Mouse (Mus musculus) hindbrain, embryonic 10.5 days (tissue): ENCODE data around the gene Mif. TPM values are rescaled to one million over a fixed set of nuclear protein-coding genes. Genes with fewer than 3 reads are reported as not detected.
"Not testable (repeated sequence)": the region's sequence is repeated elsewhere in the genome, so short reads cannot be mapped to it uniquely, and the experiment has no call there.

Experiments used
- DNase-seq: peaks from one replicate; pipeline ENCODE4 v3.0.0-alpha.2; 2017; ENCODE audit warnings: low spot score
- H3K27ac ChIP-seq: fragments of 300-500 bp; sonication (generic); 2 replicates; pipeline ENCODE4 v1.5.1; 2016; ENCODE audit warnings: mild to moderate bottlenecking, moderate library complexity
- H3K27me3 ChIP-seq: fragments of 300-500 bp; sonication (generic); 2 replicates; pipeline ENCODE4 v1.6.1; 2016; ENCODE audit warnings: mild to moderate bottlenecking; ENCODE audit not compliant: poor library complexity, insufficient read depth, severe bottlenecking
- H3K36me3 ChIP-seq: fragments of 300-500 bp; sonication (generic); 2 replicates; pipeline ENCODE4 v1.6.1; 2016; ENCODE audit warnings: mild to moderate bottlenecking, moderate library complexity
- H3K4me1 ChIP-seq: fragments of 300-500 bp; sonication (generic); replicated peaks from 2 replicates; pipeline ENCODE4 v1.6.1; 2016; ENCODE audit warnings: mild to moderate bottlenecking
- H3K4me3 ChIP-seq: fragments of 300-500 bp; sonication (generic); 2 replicates; pipeline ENCODE4 v1.5.1; 2016; ENCODE audit warnings: mild to moderate bottlenecking, moderate library complexity
- H3K9me3 ChIP-seq: fragments of 300-500 bp; sonication (generic); 2 replicates; pipeline ENCODE4 v1.6.1; 2016; ENCODE audit warnings: mild to moderate bottlenecking, moderate library complexity
- WGBS: fragments of 180-500 bp; shearing (Covaris S2); methylation state at CpG from one replicate; pipeline ENCODE4 v1.1.7; 2016; 5-methylcytosine and 5-hydroxymethylcytosine counted together
- polyA plus RNA-seq: library from polyadenylated mRNA; unstranded; fragments of >200 nt; fragmentation: Nextera tagmentation; extraction: Ambion mirVana; gene quantifications from 2 replicates; pipeline ENCODE4 v1.2.1, GENCODE M21; 2016

Mif gene
- polyA plus RNA-seq, 1 experiment from 2014 or later, result 2,694 TPM

- no peaks in the 10 kb centered on the region for H3K36me3 ChIP-seq
- 29% methylated on average over 3 of the region's 3 CpGs for WGBS
- H3K9me3 ChIP-seq, result no peaks in the 10 kb centered on the region
- no peak overlapping the region; the same call in 1 of the 2 replicates for H3K27ac ChIP-seq
- DNase-seq, result no peak
- H3K4me3 ChIP-seq, result no peak overlapping the region
- H3K4me1 ChIP-seq, result peaks cover 35% of the 10 kb centered on the region
- peaks cover 5% of the 10 kb centered on the region; the same call in 1 of the 2 replicates for H3K27me3 ChIP-seq
Observed at GRCm38 (mm10) chr10:75848382-75848781, 11.7 kb downstream of the Mif start.

GRCm38 (mm10) chr10:75845306-75845930, 14.6 kb downstream of the Mif start:
- WGBS, result 85% methylated on average over 6 of the region's 6 CpGs
- no peak overlapping the region for H3K27ac ChIP-seq
- no peak for DNase-seq
- no peaks in the 10 kb centered on the region for H3K9me3 ChIP-seq
- peaks cover 20% of the 10 kb centered on the region for H3K4me1 ChIP-seq
- H3K27me3 ChIP-seq, result no peaks in the 10 kb centered on the region
- H3K36me3 ChIP-seq, result no peaks in the 10 kb centered on the region
- H3K4me3 ChIP-seq, result no peak overlapping the region

- DNase-seq, result no peak
- 89% methylated on average over 1 of the region's 1 CpGs for WGBS
- H3K27me3 ChIP-seq, result no peaks in the 10 kb centered on the region
- H3K4me3 ChIP-seq, result no peak overlapping the region
- H3K4me1 ChIP-seq, result peaks cover 17% of the 10 kb centered on the region
- H3K36me3 ChIP-seq, result no peaks in the 10 kb centered on the region
- no peaks in the 10 kb centered on the region for H3K9me3 ChIP-seq
- no peak overlapping the region for H3K27ac ChIP-seq
Observed at GRCm38 (mm10) chr10:75844800-75845199, 15.2 kb downstream of the Mif start.

- not testable (repeated sequence) for H3K27ac ChIP-seq, H3K4me3 ChIP-seq, H3K4me1 ChIP-seq, H3K27me3 ChIP-seq, H3K9me3 ChIP-seq, H3K36me3 ChIP-seq, DNase-seq
- 81% methylated on average over 6 of the region's 6 CpGs for WGBS
Observed at GRCm38 (mm10) chr10:75843898-75844297, 16.1 kb downstream of the Mif start.

- Histone ChIP-seq H3K9me3 (no peaks in the 10 kb centered on the region), H3K4me3 (no peak overlapping the region), H3K27me3 (peaks cover 18% of the 10 kb centered on the region), H3K4me1 (peaks cover 43% of the 10 kb centered on the region), H3K36me3 (no peaks in the 10 kb centered on the region), H3K27ac (no peak overlapping the region)
- no peak for DNase-seq
- 87% methylated on average over 10 of the region's 10 CpGs for WGBS
Observed at GRCm38 (mm10) chr10:75839092-75839491, 20.9 kb downstream of the Mif start.

GRCm38 (mm10) chr10:75837248-75837759, 22.7 kb downstream of the Mif start, which contains the start of gene Gstt2:
Gene Gstt2, minus strand, starts transcription at chr10:75837424.
- no peaks in the 10 kb centered on the region for H3K9me3 ChIP-seq
- H3K4me3 ChIP-seq, result peak within 1 kb of the TSS; percentile 46
- H3K27ac ChIP-seq, result peak within 1 kb of the TSS; percentile 88
- under 1% methylated on average over 21 of the region's 21 CpGs for WGBS
- H3K27me3 ChIP-seq, result peaks cover 36% of the 10 kb centered on the region
- H3K36me3 ChIP-seq, result no peaks in the 10 kb centered on the region
- peak; percentile 96 for DNase-seq
- H3K4me1 ChIP-seq, result peaks cover 53% of the 10 kb centered on the region

- Histone ChIP-seq H3K4me1 (peaks cover 53% of the 10 kb centered on the region), H3K4me3 (peak overlapping the region; percentile 36), H3K9me3 (no peaks in the 10 kb centered on the region), H3K27me3 (peaks cover 36% of the 10 kb centered on the region), H3K27ac (peak overlapping the region; percentile 53; the same call in 1 of the 2 replicates), H3K36me3 (no peaks in the 10 kb centered on the region)
- WGBS, result 20% methylated on average over 10 of the region's 10 CpGs
- no peak for DNase-seq
Observed at GRCm38 (mm10) chr10:75835761-75836531, 24.1 kb downstream of the Mif start.

GRCm38 (mm10) chr10:75835307-75835706, 24.7 kb downstream of the Mif start:
- peak overlapping the region; percentile 36 for H3K4me3 ChIP-seq
- peak; percentile 56 for DNase-seq
- no peaks in the 10 kb centered on the region for H3K36me3 ChIP-seq
- peaks cover 53% of the 10 kb centered on the region for H3K4me1 ChIP-seq
- 1% methylated on average over 10 of the region's 10 CpGs for WGBS
- no peaks in the 10 kb centered on the region for H3K9me3 ChIP-seq
- peak overlapping the region; percentile 53; the same call in 1 of the 2 replicates for H3K27ac ChIP-seq
- H3K27me3 ChIP-seq, result peaks cover 36% of the 10 kb centered on the region

- 13% methylated on average over 9 of the region's 9 CpGs for WGBS
- H3K4me3 ChIP-seq, result peak overlapping the region; percentile 54
- DNase-seq, result no peak
- H3K27me3 ChIP-seq, result peaks cover 36% of the 10 kb centered on the region
- H3K9me3 ChIP-seq, result no peaks in the 10 kb centered on the region
- H3K4me1 ChIP-seq, result peaks cover 53% of the 10 kb centered on the region
- no peaks in the 10 kb centered on the region for H3K36me3 ChIP-seq
- H3K27ac ChIP-seq, result peak overlapping the region; percentile 81
Observed at GRCm38 (mm10) chr10:75834721-75835120, 25.3 kb downstream of the Mif start.

- WGBS, result 3% methylated on average over 21 of the region's 21 CpGs
- H3K4me1 ChIP-seq, result peaks cover 53% of the 10 kb centered on the region
- peaks cover 36% of the 10 kb centered on the region for H3K27me3 ChIP-seq
Observed at GRCm38 (mm10) chr10:75834250-75834649, 25.8 kb downstream of the Mif start.

GRCm38 (mm10) chr10:75833456-75834080, 26.5 kb downstream of the Mif start:
- H3K9me3 ChIP-seq, result no peaks in the 10 kb centered on the region
- H3K4me3 ChIP-seq, result peak overlapping the region; percentile 54
- H3K27me3 ChIP-seq, result peaks cover 36% of the 10 kb centered on the region
- WGBS, result 18% methylated on average over 21 of the region's 21 CpGs
- no peaks in the 10 kb centered on the region for H3K36me3 ChIP-seq
- peaks cover 53% of the 10 kb centered on the region for H3K4me1 ChIP-seq
- H3K27ac ChIP-seq, result peak overlapping the region; percentile 81
- no peak for DNase-seq

More at GRCm38 (mm10) chr10:75834250-75834649, 25.8 kb downstream of the Mif start:
- no peaks in the 10 kb centered on the region for H3K36me3 ChIP-seq
- peak overlapping the region; percentile 81 for H3K27ac ChIP-seq
- no peaks in the 10 kb centered on the region for H3K9me3 ChIP-seq
- H3K4me3 ChIP-seq, result peak overlapping the region; percentile 54
- peak; percentile 74 for DNase-seq

GRCm38 (mm10) chr10:75832272-75832895, 27.7 kb downstream of the Mif start:
- Histone ChIP-seq H3K4me3 (no peak overlapping the region), H3K36me3 (no peaks in the 10 kb centered on the region), H3K4me1 (peaks cover 41% of the 10 kb centered on the region), H3K27ac (no peak overlapping the region), H3K27me3 (peaks cover 36% of the 10 kb centered on the region), H3K9me3 (no peaks in the 10 kb centered on the region)
- WGBS, result 63% methylated on average over 13 of the region's 13 CpGs
- peak; percentile 30 for DNase-seq
